Mouse (Mus musculus) Patski (cell line): ENCODE measurements around the gene Smarcb1. TPM values are rescaled to one million over a fixed set of nuclear protein-coding genes. Genes with fewer than 3 reads are reported as not detected.
A peak's percentile ranks its signal among the peaks of the same experiment; 100 is the strongest.

ENCODE experiments used
- ATAC-seq: fragments of 100-300 bp; one replicate; pipeline ENCODE4 v1.8.0; 2021
- CTCF ChIA-PET: fragments of 350-600 bp; sonication (Branson Sonifier 250); formaldehyde crosslinking; loops from one replicate; lab custom pipeline; 2022; ENCODE audit warnings: inconsistent platforms; lab: Charles Lee
- POLR2A ChIA-PET: fragments of 350-600 bp; sonication (Branson Sonifier 250); formaldehyde crosslinking; loops from one replicate; lab custom pipeline; 2022; ENCODE audit warnings: antibody characterized with exemption, inconsistent platforms; lab: Charles Lee
- DNase-seq: peaks from one replicate; pipeline ENCODE4 v3.0.0-alpha.2; 2011; ENCODE audit warnings: low read depth, low spot score
- H3K27me3 ChIP-seq: fragments of 371-371 bp; one replicate; pipeline ENCODE4 v1.5.1; 2021
- CTCF ChIP-seq: fragments of 100-300 bp; IDR thresholded peaks from one replicate; pipeline ENCODE4 v1.5.1; 2021
- in situ Hi-C: fragments of 300-500 bp; cut with MboI; formaldehyde crosslinking; loops from 3 replicates; pipeline ENCODE4 v1.11.1; 2018; ENCODE audit warnings: low pct_unique_long_range_greater_than_20kb, mixed read lengths
- polyA plus RNA-seq: library from polyadenylated mRNA; unstranded; gene quantifications from one replicate; pipeline ENCODE4 v1.2.3, GENCODE M21; 2021

Smarcb1 gene
- polyA plus RNA-seq, 1 experiment from 2014 or later = 107 TPM

GRCm38 (mm10) chr10:75913013-75913589 lies 8.3 kb downstream of the Smarcb1 start:
- in situ Hi-C loops = no loop called here
- no peak for TF ChIP-seq CTCF
- ChIA-PET POLR2A (interaction anchor here (1.3 kb wide), 1 partner anchor 9 kb away, joined by 4 read pairs; the partner anchor contains the start of gene Smarcb1), CTCF (no interaction called here)
- ATAC-seq (no peak), DNase-seq (no peak)
- H3K27me3 ChIP-seq = no peaks in the 10 kb centered on the region

- POLR2A ChIA-PET = interaction anchor here (1.0 kb wide), 1 partner anchor 11 kb away, joined by 3 read pairs; the partner anchor contains the start of gene Smarcb1
- no peaks in the 10 kb centered on the region for H3K27me3 ChIP-seq
- TF ChIP-seq CTCF = no peak
- CTCF ChIA-PET = interaction anchor here (1.4 to 1.8 kb wide), 2 partner anchors 9 to 21 kb away, joined by 3 to 4 read pairs; no protein-coding TSS in a partner anchor
- in situ Hi-C loops = no loop called here
- DNase-seq (no peak), ATAC-seq (no peak)
These were observed 10.7 kb downstream of the Smarcb1 start for GRCm38 (mm10) chr10:75910698-75911097.

GRCm38 (mm10) chr10:75906882-75907281 lies 14.5 kb downstream of the Smarcb1 start:
- H3K27me3 ChIP-seq = no peaks in the 10 kb centered on the region
- CTCF ChIA-PET = no interaction called here
- no peak for ATAC-seq
- in situ Hi-C loops = no loop called here
- POLR2A ChIA-PET = interaction anchor here (1.0 kb wide), 1 partner anchor 14 kb away, joined by 4 read pairs; the partner anchor contains the start of gene Smarcb1
- no peak for TF ChIP-seq CTCF
- no peak for DNase-seq

- no peak for TF ChIP-seq CTCF
- DNase-seq (no peak), ATAC-seq (no peak)
- in situ Hi-C loops = no loop called here
- ChIA-PET POLR2A (interaction anchor here (1.0 to 1.1 kb wide), 2 partner anchors 10 to 17 kb away, joined by 3 read pairs; partner anchors contain the start of gene Smarcb1), CTCF (interaction anchor here (1.5 to 1.6 kb wide), 2 partner anchors 11 to 14 kb away, joined by 4 to 8 read pairs; no protein-coding TSS in a partner anchor)
- H3K27me3 ChIP-seq = no peaks in the 10 kb centered on the region
These were observed 17.0 kb downstream of the Smarcb1 start for GRCm38 (mm10) chr10:75904391-75904790.

- H3K27me3 ChIP-seq = no peaks in the 10 kb centered on the region
- ChIA-PET CTCF (interaction anchor here (1.1 to 2.5 kb wide), 4 partner anchors 13 to 53 kb away, joined by 3 to 9 read pairs (median 6); no protein-coding TSS in a partner anchor), POLR2A (interaction anchor here (1.4 kb wide), 1 partner anchor 24 kb away, joined by 3 read pairs; no protein-coding TSS in a partner anchor)
- DNase-seq (peak; percentile 83), ATAC-seq (peak; percentile 97)
- in situ Hi-C loops = no loop called here
- TF ChIP-seq CTCF = no peak
These were observed 22.6 kb downstream of the Smarcb1 start for GRCm38 (mm10) chr10:75898846-75899245.

- DNase-seq = no peak
- TF ChIP-seq CTCF = no peak
- in situ Hi-C loops = no loop called here
- POLR2A ChIA-PET = interaction anchor here (1.4 kb wide), 1 partner anchor 25 kb away, joined by 3 read pairs; no protein-coding TSS in a partner anchor
- CTCF ChIA-PET = interaction anchor here (1.1 to 2.5 kb wide), 7 partner anchors 13 to 54 kb away, joined by 3 to 9 read pairs (median 4); no protein-coding TSS in a partner anchor
- H3K27me3 ChIP-seq = no peaks in the 10 kb centered on the region
- no peak for ATAC-seq
These were observed 23.3 kb downstream of the Smarcb1 start for GRCm38 (mm10) chr10:75898039-75898564.

GRCm38 (mm10) chr10:75897373-75897772 lies 24.0 kb downstream of the Smarcb1 start:
- no peak for DNase-seq
- no peak for TF ChIP-seq CTCF
- ChIA-PET CTCF (interaction anchor here (1.2 to 2.5 kb wide), 6 partner anchors 14 to 52 kb away, joined by 4 to 9 read pairs (median 4); no protein-coding TSS in a partner anchor), POLR2A (no interaction called here)
- H3K27me3 ChIP-seq = no peaks in the 10 kb centered on the region
- ATAC-seq = no peak
- in situ Hi-C loops = no loop called here

GRCm38 (mm10) chr10:75896208-75896607 lies 25.2 kb downstream of the Smarcb1 start:
- in situ Hi-C loops = no loop called here
- DNase-seq (no peak), ATAC-seq (no peak)
- POLR2A ChIA-PET = no interaction called here
- H3K27me3 ChIP-seq = no peaks in the 10 kb centered on the region
- CTCF ChIA-PET = interaction anchor here (1.6 to 1.8 kb wide), 3 partner anchors 14 to 26 kb away, joined by 4 read pairs; no protein-coding TSS in a partner anchor
- no peak for TF ChIP-seq CTCF

- TF ChIP-seq CTCF = no peak
- ATAC-seq (no peak), DNase-seq (no peak)
- ChIA-PET POLR2A (interaction anchor here (0.9 kb wide), 1 partner anchor 36 kb away, joined by 3 read pairs; no protein-coding TSS in a partner anchor), CTCF (interaction anchor here (1.6 to 1.8 kb wide), 2 partner anchors 14 to 17 kb away, joined by 4 read pairs; no protein-coding TSS in a partner anchor)
- in situ Hi-C loops = no loop called here
- no peaks in the 10 kb centered on the region for H3K27me3 ChIP-seq
These were observed 25.7 kb downstream of the Smarcb1 start for GRCm38 (mm10) chr10:75895730-75896129.

- TF ChIP-seq CTCF = no peak
- in situ Hi-C loops = no loop called here
- DNase-seq (no peak), ATAC-seq (no peak)
- no peaks in the 10 kb centered on the region for H3K27me3 ChIP-seq
- ChIA-PET CTCF (interaction anchor here (1.1 to 1.8 kb wide), 2 partner anchors 13 to 36 kb away, joined by 3 to 4 read pairs; no protein-coding TSS in a partner anchor), POLR2A (interaction anchor here (0.9 kb wide), 2 partner anchors 9 to 37 kb away, joined by 3 read pairs; no protein-coding TSS in a partner anchor)
These were observed 26.8 kb downstream of the Smarcb1 start for GRCm38 (mm10) chr10:75894601-75895000.
